Mouse (Mus musculus) megakaryocyte, embryonic 14.5 days (primary cell): ENCODE measurements around the gene Rpl13a. TPM values are rescaled to one million over a fixed set of nuclear protein-coding genes. Genes with fewer than 3 reads are reported as not detected.
"Not testable (repeated sequence)": the region's sequence is repeated elsewhere in the genome, so short reads cannot be mapped to it uniquely, and the experiment has no call there.

Source experiments
- H3K27me3 ChIP-seq: replicated peaks from 2 replicates; pipeline ENCODE3; 2012; ENCODE audit warnings: inconsistent platforms
- H3K36me3 ChIP-seq: replicated peaks from 2 replicates; pipeline ENCODE3; 2012; ENCODE audit warnings: low read length, inconsistent platforms, mixed read lengths
- H3K4me1 ChIP-seq: 2 replicates; pipeline ENCODE4 v1.6.1; 2012; ENCODE audit warnings: inconsistent platforms
- H3K4me3 ChIP-seq: replicated peaks from 2 replicates; pipeline ENCODE3; 2012; ENCODE audit warnings: moderate library complexity, mild to moderate bottlenecking, inconsistent platforms
- H3K9me3 ChIP-seq: 2 replicates; pipeline ENCODE4 v1.6.1; 2012; ENCODE audit warnings: inconsistent platforms
- FLI1 ChIP-seq: IDR thresholded peaks from 2 replicates; pipeline ENCODE4 v1.6.1; 2012; ENCODE audit warnings: low read length, inconsistent platforms, mixed read lengths
- GATA1 ChIP-seq: IDR thresholded peaks from 3 replicates; pipeline ENCODE4 v1.6.1; 2012; ENCODE audit warnings: mixed read lengths, low read length, inconsistent platforms, borderline replicate concordance
- polyA plus RNA-seq: library from polyadenylated mRNA; stranded (reverse); fragments of >175 nt; gene quantifications from 2 replicates; pipeline ENCODE4 v1.2.3, GENCODE M21; 2012; ENCODE audit warnings: low replicate concordance; ENCODE audit not compliant: insufficient read depth

Gene Rpl13a
- polyA plus RNA-seq, 1 experiment: 5,869 TPM

GRCm38 (mm10) chr7:45157459-45157858 is 28.9 kb upstream of the Rpl13a start:
- peaks cover 50% of the 10 kb centered on the region for H3K36me3 ChIP-seq
- H3K27me3 ChIP-seq: peaks cover 3% of the 10 kb centered on the region
- no peaks in the 10 kb centered on the region for H3K9me3 ChIP-seq
- no peak for TF ChIP-seq GATA1
- TF ChIP-seq FLI1: no peak
- peaks cover 28% of the 10 kb centered on the region for H3K4me1 ChIP-seq
- H3K4me3 ChIP-seq: peak overlapping the region; percentile 56

DNA sequence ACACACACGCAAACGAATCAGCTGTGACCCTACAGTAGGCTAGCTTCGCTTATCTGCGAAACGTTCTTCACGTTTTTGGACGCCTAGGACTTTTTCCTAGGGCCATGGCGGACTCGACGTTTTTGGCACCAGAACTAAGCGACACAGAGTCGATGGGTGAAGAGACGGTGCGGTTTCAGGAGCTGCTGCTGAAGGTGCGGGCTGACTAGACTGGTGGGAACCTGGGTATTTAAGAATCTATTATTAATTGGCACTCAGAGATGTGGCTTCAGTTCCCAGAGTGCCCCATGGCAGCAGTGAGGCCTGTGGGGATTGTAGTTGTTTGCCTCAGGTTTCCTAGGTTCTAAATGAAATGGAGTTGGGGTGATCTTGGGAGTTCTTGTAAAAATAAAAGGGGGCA is 27.6 kb upstream of the Rpl13a start:
- no peaks in the 10 kb centered on the region for H3K9me3 ChIP-seq
- TF ChIP-seq GATA1 (no peak), FLI1 (no peak)
- H3K27me3 ChIP-seq: peaks cover 1% of the 10 kb centered on the region
- peaks cover 50% of the 10 kb centered on the region for H3K36me3 ChIP-seq
- H3K4me1 ChIP-seq: peaks cover 19% of the 10 kb centered on the region
- H3K4me3 ChIP-seq: no peak overlapping the region

GRCm38 (mm10) chr7:45155590-45155989 is 27.0 kb upstream of the Rpl13a start:
- no peak for TF ChIP-seq FLI1
- no peak for TF ChIP-seq GATA1
- Histone ChIP-seq H3K27me3 (peaks cover 1% of the 10 kb centered on the region), H3K4me3 (no peak overlapping the region), H3K9me3 (no peaks in the 10 kb centered on the region), H3K4me1 (peaks cover 25% of the 10 kb centered on the region), H3K36me3 (peaks cover 47% of the 10 kb centered on the region)

GRCm38 (mm10) chr7:45154993-45155514 is 26.5 kb upstream of the Rpl13a start:
- no peaks in the 10 kb centered on the region for H3K9me3 ChIP-seq
- H3K36me3 ChIP-seq: peaks cover 44% of the 10 kb centered on the region
- TF ChIP-seq FLI1 (no peak), GATA1 (no peak)
- peak overlapping the region; percentile 97 for H3K4me3 ChIP-seq
- H3K27me3 ChIP-seq: peaks cover 1% of the 10 kb centered on the region
- H3K4me1 ChIP-seq: peaks cover 30% of the 10 kb centered on the region

GRCm38 (mm10) chr7:45154096-45154992 is 25.8 kb upstream of the Rpl13a start, which contains the start of the genes Pih1d1 and Aldh16a1:
Gene Pih1d1 (plus strand): TSS chr7:45154303.
Gene Aldh16a1 (minus strand): TSS chr7:45154584.
- Histone ChIP-seq H3K9me3 (no peaks in the 10 kb centered on the region), H3K36me3 (peaks cover 38% of the 10 kb centered on the region), H3K4me3 (peak within 1 kb of the TSS; percentile 97), H3K4me1 (peaks cover 31% of the 10 kb centered on the region), H3K27me3 (peaks cover 1% of the 10 kb centered on the region)
- TF ChIP-seq GATA1: no peak
- no peak for TF ChIP-seq FLI1

DNA sequence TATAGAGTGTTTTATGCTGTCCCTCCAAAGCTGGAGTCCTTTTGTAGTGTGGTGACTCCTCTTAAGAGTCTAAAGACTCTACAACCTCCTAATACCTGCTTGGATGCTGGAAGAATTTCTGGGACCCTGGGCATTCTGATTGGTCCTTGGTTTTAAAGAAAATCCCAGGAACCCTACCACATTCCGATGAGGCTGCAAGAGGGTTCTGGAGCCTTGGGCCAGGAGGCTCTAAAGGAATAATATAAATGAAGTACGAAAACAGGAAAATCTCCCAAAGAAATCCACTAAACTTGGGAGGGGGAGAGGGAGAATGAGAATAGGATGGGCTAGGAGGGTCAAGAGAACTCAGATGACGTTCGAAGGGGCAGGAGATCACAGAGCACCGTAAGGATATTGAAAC is 25.0 kb upstream of the Rpl13a start:
- no peaks in the 10 kb centered on the region for H3K9me3 ChIP-seq
- peak overlapping the region; percentile 97 for H3K4me3 ChIP-seq
- TF ChIP-seq GATA1 (no peak), FLI1 (no peak)
- peaks cover 38% of the 10 kb centered on the region for H3K36me3 ChIP-seq
- H3K27me3 ChIP-seq: no peaks in the 10 kb centered on the region
- peaks cover 37% of the 10 kb centered on the region for H3K4me1 ChIP-seq

DNA sequence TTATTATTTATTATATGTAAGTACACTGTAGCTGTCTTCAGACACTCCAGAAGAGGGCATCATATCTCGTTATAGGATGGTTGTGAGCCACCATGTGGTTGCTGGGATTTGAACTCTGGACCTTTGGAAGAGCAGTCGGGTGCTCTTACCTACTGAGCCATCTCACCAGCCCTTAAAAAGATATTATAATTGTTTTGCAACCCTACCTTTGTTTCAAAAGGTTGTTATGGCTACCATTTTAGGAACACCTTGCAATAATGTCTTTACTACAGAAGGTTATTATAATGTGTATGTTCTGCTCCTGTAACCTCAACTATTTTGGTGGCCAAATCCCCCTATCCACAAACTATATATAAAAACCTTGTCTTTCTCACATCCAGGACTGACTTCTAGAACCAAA is 24.5 kb upstream of the Rpl13a start:
- Histone ChIP-seq H3K36me3 (peaks cover 38% of the 10 kb centered on the region), H3K4me3 (peak overlapping the region; percentile 97), H3K4me1 (peaks cover 41% of the 10 kb centered on the region)
- H3K27me3 ChIP-seq, H3K9me3 ChIP-seq: not testable (repeated sequence)

DNA sequence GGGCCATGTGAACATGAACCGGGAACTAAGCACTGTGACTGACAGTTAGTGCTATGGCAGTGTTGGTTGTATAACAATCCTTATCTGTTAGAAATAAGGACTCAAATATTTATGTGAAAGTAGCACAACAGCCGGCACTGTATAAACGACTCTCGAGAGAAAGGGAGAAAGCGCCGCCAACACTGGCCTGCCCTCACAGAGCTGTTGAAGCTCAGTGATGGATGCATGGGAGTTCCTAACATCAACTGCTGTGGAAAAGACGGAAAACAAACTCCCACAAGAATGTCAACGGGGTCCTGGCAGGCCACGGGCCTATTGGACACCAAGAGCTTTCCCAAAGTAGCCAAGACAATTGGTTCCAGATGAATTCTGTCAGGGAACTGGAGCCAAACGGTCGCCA is 22.7 kb upstream of the Rpl13a start:
- TF ChIP-seq GATA1 (no peak), FLI1 (no peak)
- peaks cover 41% of the 10 kb centered on the region for H3K4me1 ChIP-seq
- H3K36me3 ChIP-seq: peaks cover 39% of the 10 kb centered on the region
- no peak overlapping the region for H3K4me3 ChIP-seq
- no peaks in the 10 kb centered on the region for H3K9me3 ChIP-seq
- H3K27me3 ChIP-seq: peaks cover 4% of the 10 kb centered on the region

- no peaks in the 10 kb centered on the region for H3K9me3 ChIP-seq
- H3K4me1 ChIP-seq: peaks cover 42% of the 10 kb centered on the region
- TF ChIP-seq GATA1 (no peak), FLI1 (no peak)
- H3K27me3 ChIP-seq: peaks cover 12% of the 10 kb centered on the region
- peaks cover 46% of the 10 kb centered on the region for H3K36me3 ChIP-seq
- H3K4me3 ChIP-seq: no peak overlapping the region
These were observed 21.8 kb upstream of the Rpl13a start for GRCm38 (mm10) chr7:45150321-45150720.

GRCm38 (mm10) chr7:45149545-45149944 is 21.0 kb upstream of the Rpl13a start:
- Histone ChIP-seq H3K36me3 (peaks cover 54% of the 10 kb centered on the region), H3K27me3 (peaks cover 15% of the 10 kb centered on the region), H3K4me1 (peaks cover 35% of the 10 kb centered on the region), H3K4me3 (no peak overlapping the region), H3K9me3 (no peaks in the 10 kb centered on the region)
- no peak for TF ChIP-seq FLI1
- TF ChIP-seq GATA1: no peak
